Mouse (Mus musculus): ENCODE results near the gene Elf2.

- TF ChIP-seq POLR2A (IDR thresholded peaks at IDR 0.05; ENCODE audit: borderline replicate concordance, insufficient read depth, low read length) (no peak), CTCF (IDR thresholded peaks at IDR 0.05; ENCODE audit: borderline replicate concordance, insufficient read depth, low read depth, low read length) (no peak)
Measured at GRCm38 (mm10) chr3:51358181-51358580, 17.7 kb upstream of the Elf2 start.
